Comparison of ENCODE assay signal across 8 mouse cellular contexts in genomic region chr1:51509083-51509482, GRCm38 (mm10). TPM values are rescaled to one million over a fixed set of nuclear protein-coding genes. Genes with fewer than 3 reads are reported as not detected.
DNase-seq lines count a peak whose midpoint lies in the region; ATAC-seq and TF ChIP-seq lines count a peak whose summit lies in the region.

No protein-coding gene starts in this region.

- H3K36me3 ChIP-seq in lung, embryonic 14.5 days (ENCODE audit: insufficient read depth) = no peaks in the 10 kb centered on the region
- no peaks in the 10 kb centered on the region for H3K36me3 ChIP-seq in liver, embryonic 13.5 days
- H3K36me3 ChIP-seq in stomach, embryonic 14.5 days (ENCODE audit: control insufficient read depth, insufficient read depth, low read length) = no peaks in the 10 kb centered on the region
- H3K36me3 ChIP-seq in hindbrain, embryonic 12.5 days = no peaks in the 10 kb centered on the region

- H3K9ac ChIP-seq in lung, embryonic 14.5 days = no peak overlapping the region
- H3K9ac ChIP-seq in liver, embryonic 13.5 days = no peak overlapping the region
- H3K9ac ChIP-seq in stomach, embryonic 14.5 days (replicated peaks; ENCODE audit: low read depth, low read length) = no peak overlapping the region
- H3K9ac ChIP-seq in hindbrain, embryonic 12.5 days = no peak overlapping the region

- peak; percentile 57 for DNase-seq in lung, embryonic 14.5 days
- DNase-seq in lung, postnatal 10 days = no peak
- peak; percentile 79 for DNase-seq in brain, adult 2 months (ENCODE audit: low read depth, low spot score)
- peak; percentile 87 for DNase-seq in induced T-regulatory cell, adult 2 months (ENCODE audit: low read depth)
- DNase-seq in liver, embryonic 13.5 days = peak; percentile 3
- no peak for DNase-seq in left cerebral cortex, adult 11 months (ENCODE audit: low spot score)

- no peak for TF ChIP-seq CTCF in lung, embryonic 14.5 days (IDR thresholded peaks at IDR 0.05; ENCODE audit: low read depth)

- peak; percentile 89 for ATAC-seq in lung, embryonic 14.5 days (ENCODE audit: insufficient read depth)
- peak; percentile 83 for ATAC-seq in liver, embryonic 13.5 days (ENCODE audit: low read depth)
- peak; percentile 92 for ATAC-seq in stomach, embryonic 14.5 days (ENCODE audit: insufficient number of reproducible peaks, insufficient read depth, low FRiP score, low read depth)
- ATAC-seq in hindbrain, embryonic 12.5 days (ENCODE audit: low FRiP score) = no peak

- no peaks in the 10 kb centered on the region for H3K4me1 ChIP-seq in lung, embryonic 14.5 days (ENCODE audit: insufficient read depth)
- peaks cover 16% of the 10 kb centered on the region for H3K4me1 ChIP-seq in liver, embryonic 13.5 days (replicated peaks)
- H3K4me1 ChIP-seq in stomach, embryonic 14.5 days (ENCODE audit: control insufficient read depth, insufficient read depth, low read length) = 0 out of 2 replicates have a peak, but pooled peaks cover 5% of the 10 kb centered on the region
- H3K4me1 ChIP-seq in hindbrain, embryonic 12.5 days = no peaks in the 10 kb centered on the region; the same call in 1 of the 2 replicates

- 17% methylated on average over 7 of the region's 7 CpGs for whole genome bisulfite sequencing in lung, embryonic 14.5 days
- 9% methylated on average over 7 of the region's 7 CpGs for WGBS in liver, embryonic 13.5 days (ENCODE audit: insufficient replicate concordance)
- WGBS in stomach, embryonic 14.5 days = 15% methylated on average over 7 of the region's 7 CpGs
- WGBS in hindbrain, embryonic 12.5 days = 31% methylated on average over 7 of the region's 7 CpGs

- peak overlapping the region; percentile 32 for H3K27ac ChIP-seq in lung, embryonic 14.5 days (ENCODE audit: low read depth)
- H3K27ac ChIP-seq in liver, embryonic 13.5 days = no peak overlapping the region; the same call in 1 of the 2 replicates
- peak overlapping the region; percentile 64; the same call in 1 of the 2 replicates for H3K27ac ChIP-seq in stomach, embryonic 14.5 days (ENCODE audit: low read length)
- no peak overlapping the region for H3K27ac ChIP-seq in hindbrain, embryonic 12.5 days

- H3K27me3 ChIP-seq in lung, embryonic 14.5 days (ENCODE audit: insufficient read depth, low read length) = no peaks in the 10 kb centered on the region
- no peaks in the 10 kb centered on the region for H3K27me3 ChIP-seq in liver, embryonic 13.5 days
- H3K27me3 ChIP-seq in stomach, embryonic 14.5 days (ENCODE audit: control insufficient read depth, insufficient read depth, low read length) = no peaks in the 10 kb centered on the region
- H3K27me3 ChIP-seq in hindbrain, embryonic 12.5 days = no peaks in the 10 kb centered on the region

- H3K4me2 ChIP-seq in lung, embryonic 14.5 days = no peak overlapping the region
- H3K4me2 ChIP-seq in liver, embryonic 13.5 days = no peak overlapping the region
- H3K4me2 ChIP-seq in stomach, embryonic 14.5 days (replicated peaks; ENCODE audit: low read depth, low read length) = no peak overlapping the region
- no peak overlapping the region for H3K4me2 ChIP-seq in hindbrain, embryonic 12.5 days (replicated peaks)

- H3K4me3 ChIP-seq in lung, embryonic 14.5 days (ENCODE audit: low read depth, low read length) = no peak overlapping the region
- H3K4me3 ChIP-seq in liver, embryonic 13.5 days (replicated peaks) = no peak overlapping the region
- H3K4me3 ChIP-seq in stomach, embryonic 14.5 days (ENCODE audit: low read depth, low read length) = no peak overlapping the region
- H3K4me3 ChIP-seq in hindbrain, embryonic 12.5 days = no peak overlapping the region

- H3K9me3 ChIP-seq in lung, embryonic 14.5 days (ENCODE audit: low read depth, low read length) = no peaks in the 10 kb centered on the region
- no peaks in the 10 kb centered on the region for H3K9me3 ChIP-seq in liver, embryonic 13.5 days (replicated peaks)
- H3K9me3 ChIP-seq in stomach, embryonic 14.5 days (ENCODE audit: control insufficient read depth, low read depth, low read length) = no peaks in the 10 kb centered on the region
- H3K9me3 ChIP-seq in hindbrain, embryonic 12.5 days (replicated peaks) = no peaks in the 10 kb centered on the region

RNA-seq across cellular contexts. Expression of gene Nabp1, which starts 30.9 kb away (rescaled TPM):
- 5.6 and 8.3 TPM in 2 replicates for polyA plus RNA-seq in lung, embryonic 14.5 days (2014; fragmentation: Nextera tagmentation; extraction: Ambion mirVana)
- polyA plus RNA-seq in liver, embryonic 13.5 days (2015; fragmentation: Nextera tagmentation; extraction: Ambion mirVana) = 4.5 and 5.5 TPM in 2 replicates
- 12.6 and 13.2 TPM in 2 replicates for polyA plus RNA-seq in stomach, embryonic 14.5 days (2014; fragmentation: Nextera tagmentation; extraction: Ambion mirVana)
- 7.6 and 8.4 TPM in 2 replicates for polyA plus RNA-seq in hindbrain, embryonic 12.5 days (2016; fragmentation: Nextera tagmentation; extraction: Ambion mirVana)

Comparison
In these comparisons a context has a peak if more than half of its experiments do, and no peak if none do; other contexts are left out.
1. DNase-seq: peak in lung, embryonic 14.5 days (single experiment), brain, adult 2 months (single experiment), induced T-regulatory cell, adult 2 months (single experiment) and liver, embryonic 13.5 days (single experiment); none in lung, postnatal 10 days (single experiment) and left cerebral cortex, adult 11 months (single experiment).
2. H3K27ac ChIP-seq: peak in lung, embryonic 14.5 days (single experiment) and stomach, embryonic 14.5 days (single experiment); none in liver, embryonic 13.5 days (single experiment) and hindbrain, embryonic 12.5 days (single experiment).